Mouse (Mus musculus): ENCODE results near the gene Ptprg. TPM values are rescaled to one million over a fixed set of nuclear protein-coding genes. Genes with fewer than 3 reads are reported as not detected.

Gene Ptprg
- total RNA-seq, 2 experiments from 2014 or later: 123 TPM

DNA sequence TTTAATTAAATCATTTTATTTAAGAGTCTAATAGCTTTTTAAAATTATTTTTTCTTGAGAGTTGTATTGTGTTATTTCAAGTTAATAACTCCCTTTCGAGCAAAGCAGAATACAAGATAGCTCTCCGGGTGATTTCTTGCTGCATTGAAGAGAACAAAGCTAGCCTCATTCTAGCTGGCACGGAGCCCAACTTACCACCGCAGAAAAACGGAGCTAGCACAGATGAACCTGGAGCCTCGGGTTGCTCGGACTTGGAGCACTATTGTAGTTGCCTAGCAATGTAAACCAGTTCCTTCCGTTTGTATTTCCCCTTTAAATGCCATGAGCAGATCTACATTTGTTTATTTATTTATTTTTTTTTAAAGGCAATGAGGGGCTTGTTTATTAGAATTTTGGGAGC lies 156.5 kb downstream of the Ptprg start:
- intact Hi-C loops (cut with DNase I): no loop called here
- DNase-seq (ENCODE audit: low spot score in 2 of 2): peak in 1 of 2 experiments; percentile 52

GRCm38 (mm10) chr14:11710410-11711122 lies 157.2 kb downstream of the Ptprg start:
- intact Hi-C loops (cut with DNase I): no loop called here
- no peak for DNase-seq (ENCODE audit: low spot score in 2 of 2)

DNA sequence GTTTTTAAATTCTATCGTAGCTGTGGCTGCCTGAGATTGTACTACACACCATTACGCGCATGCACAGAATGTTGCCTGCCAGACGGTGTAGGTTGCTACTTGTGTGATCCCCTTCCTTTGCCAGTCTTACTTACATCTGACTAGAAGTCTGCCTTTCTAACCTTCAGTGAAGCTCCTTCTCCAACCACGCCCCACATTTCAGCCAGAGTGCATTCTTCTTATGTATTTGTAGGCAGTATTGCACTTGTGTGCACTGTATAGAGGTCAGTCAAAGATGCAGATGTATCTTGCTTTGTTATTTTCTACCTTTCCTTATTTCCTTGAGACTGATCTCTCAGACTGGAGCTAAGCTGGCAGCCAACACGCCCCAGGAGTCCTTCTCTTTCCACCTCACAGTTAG lies 158.8 kb downstream of the Ptprg start:
- intact Hi-C loops (cut with DNase I): no loop called here
- no peak for DNase-seq (ENCODE audit: low spot score in 2 of 2)

DNA sequence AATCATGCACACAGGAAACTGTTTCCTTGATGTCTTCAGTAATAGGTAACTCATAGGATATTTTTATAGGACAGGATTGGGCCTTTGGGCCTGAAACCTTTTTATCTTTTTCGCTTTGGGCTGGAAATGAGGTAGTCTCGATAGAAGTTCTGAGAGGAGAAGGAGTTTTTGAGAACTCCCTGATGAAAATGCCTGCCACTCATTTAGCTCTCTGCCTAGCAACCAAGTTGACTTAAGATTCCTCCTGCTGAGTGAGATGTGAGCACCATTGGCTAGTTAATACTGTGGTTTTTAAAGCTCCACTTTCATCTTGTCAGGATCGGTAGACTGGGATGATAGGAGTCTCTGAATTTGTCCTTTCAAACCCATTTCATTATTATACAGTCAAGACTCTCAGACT lies 162.9 kb downstream of the Ptprg start:
- intact Hi-C loops (cut with DNase I): no loop called here
- DNase-seq (ENCODE audit: low spot score in 2 of 2): no peak

- intact Hi-C loops (cut with DNase I): no loop called here
- DNase-seq (ENCODE audit: low spot score in 2 of 2): no peak
Measured at GRCm38 (mm10) chr14:11718201-11718600, 164.9 kb downstream of the Ptprg start.

- intact Hi-C loops (cut with DNase I): no loop called here
- no peak for DNase-seq (ENCODE audit: low spot score in 2 of 2)
Measured at GRCm38 (mm10) chr14:11719259-11719658, 165.9 kb downstream of the Ptprg start.

DNA sequence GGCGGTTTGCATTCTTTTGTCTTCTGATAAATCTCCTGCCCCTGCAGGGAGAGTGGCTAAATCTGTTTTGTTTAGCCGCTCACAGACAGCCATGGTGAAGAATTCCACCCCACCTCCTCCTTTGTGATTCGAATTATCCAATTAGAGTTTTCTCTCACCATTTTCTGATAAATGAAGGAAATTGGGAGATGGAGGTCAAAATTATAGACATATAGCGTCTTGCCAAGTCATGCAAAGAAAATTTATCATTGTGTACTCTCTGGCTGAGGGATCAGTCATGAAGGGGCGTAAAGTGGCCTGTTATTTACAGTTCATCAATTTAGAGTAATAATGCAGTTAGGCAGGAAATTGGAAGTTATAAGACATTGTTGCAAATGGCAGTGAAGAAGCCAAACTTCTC lies 168.8 kb downstream of the Ptprg start:
- intact Hi-C loops (cut with DNase I): no loop called here
- no peak for DNase-seq (ENCODE audit: low spot score in 2 of 2)

DNA sequence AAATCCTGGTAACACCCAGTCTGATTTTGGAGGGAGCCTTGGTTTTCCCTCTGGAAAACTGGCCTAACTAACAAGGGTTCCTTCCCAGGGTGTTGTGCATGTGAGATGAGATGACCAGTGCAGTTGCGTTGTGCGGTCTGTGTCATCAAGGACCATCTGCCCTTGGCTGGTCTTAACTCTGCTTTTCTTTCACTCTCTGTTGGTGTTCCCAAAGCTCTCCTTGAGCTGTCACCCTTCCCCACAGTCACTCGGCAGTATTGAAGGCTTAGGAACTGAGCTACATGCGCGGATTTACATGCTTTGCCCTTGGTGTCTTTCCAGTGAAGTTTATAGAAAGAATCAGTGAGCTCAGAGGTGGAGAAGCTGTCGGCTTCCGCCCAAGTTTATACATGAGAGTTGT lies 170.5 kb downstream of the Ptprg start:
- intact Hi-C loops (cut with DNase I): no loop called here
- no peak for DNase-seq (ENCODE audit: low spot score in 2 of 2)

GRCm38 (mm10) chr14:11731223-11731920 lies 178.0 kb downstream of the Ptprg start:
- intact Hi-C loops (cut with DNase I): no loop called here
- DNase-seq (ENCODE audit: low spot score in 2 of 2): no peak

GRCm38 (mm10) chr14:11732376-11732775 lies 179.0 kb downstream of the Ptprg start:
- intact Hi-C loops (cut with DNase I): no loop called here
- no peak for DNase-seq (ENCODE audit: low spot score in 2 of 2)

DNA sequence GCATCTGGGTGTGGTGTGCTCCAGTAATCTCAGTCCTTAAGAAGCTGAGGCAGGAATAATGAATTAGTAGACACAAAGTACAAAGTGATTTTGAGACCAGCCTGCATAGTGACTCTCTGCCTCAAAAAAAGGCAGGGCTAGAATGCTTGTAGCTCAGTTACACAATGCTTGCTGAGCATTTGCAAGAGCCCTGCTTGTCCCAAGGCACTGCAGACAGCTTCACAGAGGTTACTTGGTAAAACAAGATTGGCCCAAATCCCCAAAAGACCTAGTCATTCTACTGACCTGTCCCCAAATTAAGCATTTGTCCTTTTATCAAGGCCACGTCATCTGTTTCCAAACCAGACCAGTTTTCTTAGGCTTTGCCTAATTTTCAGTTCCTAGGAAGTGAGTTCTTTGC lies 190.4 kb downstream of the Ptprg start:
- intact Hi-C loops (cut with DNase I): no loop called here
- DNase-seq (ENCODE audit: low spot score in 2 of 2): no peak

GRCm38 (mm10) chr14:11752678-11753077 lies 199.3 kb downstream of the Ptprg start:
- DNase-seq (ENCODE audit: low spot score in 2 of 2): no peak
- intact Hi-C loops (cut with DNase I): no loop called here

DNA sequence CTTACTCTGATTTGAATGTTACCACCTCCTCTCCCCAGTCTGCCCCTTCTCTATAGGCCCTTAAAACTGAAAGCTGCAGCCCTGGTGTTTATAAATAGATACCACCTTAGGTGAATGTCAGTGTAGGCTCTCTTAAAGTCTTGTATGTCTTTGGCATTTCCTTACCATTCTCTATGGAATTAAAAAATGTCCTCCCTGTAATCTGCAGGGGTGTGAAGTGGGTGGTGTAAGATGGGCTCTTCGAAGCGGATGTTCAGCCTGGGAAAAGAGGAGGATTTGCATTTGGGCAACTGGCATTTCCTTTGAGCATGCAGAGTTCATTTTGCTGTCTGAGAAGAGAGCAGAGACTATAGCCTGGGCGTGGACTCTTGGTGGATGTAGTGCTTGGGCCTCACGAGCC lies 201.3 kb downstream of the Ptprg start:
- peak; percentile 8 to 19 for DNase-seq (ENCODE audit: low spot score in 2 of 2)
- intact Hi-C loops (cut with DNase I): no loop called here

DNA sequence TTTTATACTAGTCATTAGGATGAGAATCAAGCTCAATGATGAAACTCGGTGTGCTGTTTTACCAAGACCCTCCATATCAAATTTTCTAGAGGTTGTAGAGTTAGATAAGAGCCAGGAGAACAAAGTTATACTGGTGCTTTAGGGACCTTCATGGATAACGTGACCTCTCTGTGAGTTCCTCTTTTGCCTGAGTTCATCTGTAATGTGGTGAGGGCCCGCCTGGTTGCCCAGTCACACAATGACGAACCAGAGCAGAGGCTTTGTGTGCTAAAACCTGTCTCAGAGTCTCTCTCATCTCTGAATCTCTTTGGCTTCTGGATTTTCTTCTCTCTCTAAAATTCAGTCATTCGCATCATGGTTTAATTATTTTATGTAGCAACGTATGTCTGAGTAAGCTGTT lies 204.9 kb downstream of the Ptprg start:
- DNase-seq (ENCODE audit: low spot score in 2 of 2): no peak
- intact Hi-C loops (cut with DNase I): no loop called here

DNA sequence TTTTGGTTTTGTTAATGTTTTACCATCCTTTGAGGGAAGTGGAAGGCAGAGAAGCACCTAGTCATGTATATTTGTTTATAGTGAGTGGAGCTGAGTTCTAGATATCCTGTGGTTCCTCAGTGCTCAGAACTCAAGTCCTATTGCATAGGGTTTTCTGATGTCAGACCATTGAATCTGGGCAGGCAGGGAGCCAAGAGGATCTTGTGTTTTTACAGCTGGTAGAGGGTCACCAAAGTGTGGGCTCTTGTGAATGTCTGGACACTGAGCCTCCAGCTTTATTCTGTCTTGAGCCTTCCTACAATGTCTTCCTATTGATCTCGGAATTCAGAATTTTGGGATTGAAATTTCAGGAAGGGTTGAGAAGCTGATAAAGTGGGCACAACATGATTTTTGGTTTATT lies 206.0 kb downstream of the Ptprg start:
- intact Hi-C loops (cut with DNase I): no loop called here
- DNase-seq (ENCODE audit: low spot score in 2 of 2): no peak

GRCm38 (mm10) chr14:11762995-11763394 lies 209.7 kb downstream of the Ptprg start:
- intact Hi-C loops (cut with DNase I): no loop called here
- DNase-seq (ENCODE audit: low spot score in 2 of 2): no peak

DNA sequence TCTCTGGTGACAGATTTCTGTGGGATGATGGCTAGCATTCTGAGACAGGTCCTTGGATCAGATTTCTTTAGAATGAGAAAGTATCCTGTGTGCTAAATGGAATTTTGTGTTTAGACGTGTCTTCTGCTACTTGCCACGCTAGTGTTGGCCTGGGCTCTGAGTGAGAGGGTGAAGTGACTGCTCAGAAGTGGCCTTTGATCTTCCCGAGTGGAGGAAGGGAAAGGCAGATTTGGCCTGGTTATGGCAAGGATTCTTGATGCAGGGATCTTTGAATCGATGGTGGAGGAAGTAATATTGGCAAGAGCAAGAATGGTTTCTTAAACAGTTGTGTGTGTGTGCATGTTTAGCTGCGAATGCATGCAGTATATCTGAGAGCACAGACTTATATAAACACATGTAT lies 219.4 kb downstream of the Ptprg start:
- no peak for DNase-seq (ENCODE audit: low spot score in 2 of 2)
- intact Hi-C loops (cut with DNase I): no loop called here

DNA sequence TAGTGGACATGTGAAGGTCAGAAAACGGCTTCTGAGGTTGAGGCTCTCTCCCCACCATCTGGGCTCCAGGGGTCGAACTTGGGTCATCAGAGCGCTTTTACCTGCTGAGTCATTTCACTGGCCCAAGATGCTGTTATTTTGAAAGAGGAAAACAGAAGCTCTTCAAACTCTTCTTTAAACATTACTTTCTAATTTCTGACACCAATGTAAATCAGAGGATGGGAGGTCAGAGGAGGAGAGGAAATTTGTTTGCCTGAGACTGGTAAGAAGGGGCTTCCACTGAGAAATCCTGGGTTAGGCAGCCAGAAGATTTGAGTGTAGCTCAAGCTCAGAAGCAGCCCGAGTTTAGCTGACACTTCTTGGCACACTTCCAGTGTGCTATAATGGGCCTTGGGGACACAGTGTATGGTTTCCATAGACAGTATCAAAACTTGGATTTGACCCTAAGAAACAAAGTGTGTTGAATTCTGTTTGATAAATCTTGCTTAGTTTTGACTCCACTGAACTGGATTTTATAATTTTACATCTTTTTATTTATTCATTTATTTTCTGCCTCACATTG lies 221.2 kb downstream of the Ptprg start:
- no peak for DNase-seq (ENCODE audit: low spot score in 2 of 2)
- intact Hi-C loops (cut with DNase I): no loop called here

GRCm38 (mm10) chr14:11775204-11775603 lies 221.9 kb downstream of the Ptprg start:
- peak; percentile 16 to 25 for DNase-seq (ENCODE audit: low spot score in 2 of 2)
- intact Hi-C loops (cut with DNase I): no loop called here

DNA sequence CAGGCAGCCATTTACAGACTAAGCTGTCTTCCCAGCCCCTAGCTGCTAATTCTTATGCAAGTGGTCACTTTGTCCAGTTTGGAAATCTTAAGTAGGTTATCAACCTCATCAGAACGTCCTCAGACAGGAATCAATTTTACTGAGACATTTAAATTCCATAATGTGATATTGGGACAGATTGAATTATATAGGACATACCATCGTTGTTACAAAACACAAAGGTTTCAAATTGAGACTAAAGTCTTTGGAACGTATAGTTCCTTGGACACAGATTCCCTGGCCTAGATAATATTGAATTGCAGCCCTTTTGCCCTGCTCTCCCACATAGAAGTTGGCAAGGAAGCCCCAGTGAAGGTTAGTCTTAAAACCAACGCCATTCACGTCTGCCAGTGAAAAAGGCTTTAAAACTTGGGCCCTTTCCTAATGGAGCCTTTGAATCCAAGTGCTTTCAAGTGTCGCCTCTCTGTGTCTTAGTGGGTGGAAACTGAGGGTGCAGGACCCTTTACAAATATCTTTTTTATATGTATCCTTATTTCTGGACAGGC lies 222.7 kb downstream of the Ptprg start:
- intact Hi-C loops (cut with DNase I): no loop called here
- no peak for DNase-seq (ENCODE audit: low spot score in 2 of 2)

DNA sequence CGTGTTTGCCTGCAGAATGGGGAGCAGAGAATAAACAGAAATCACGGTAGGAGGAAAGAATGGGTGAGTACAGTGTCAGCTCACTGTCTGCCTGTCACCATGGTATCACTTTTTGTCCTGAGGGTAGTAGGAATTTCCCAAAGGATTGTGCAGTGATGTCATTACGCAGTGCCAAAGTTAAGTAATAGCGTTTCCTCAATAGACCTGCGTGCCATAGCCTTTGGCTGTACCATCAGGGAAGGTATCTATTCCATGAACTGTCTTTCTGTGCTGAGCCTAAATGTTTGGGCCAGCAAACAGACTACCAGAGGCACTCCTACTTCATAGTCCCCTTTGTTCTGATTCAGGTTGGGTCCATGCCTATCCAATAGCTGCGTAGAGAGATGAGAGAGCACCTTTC lies 223.2 kb downstream of the Ptprg start:
- intact Hi-C loops (cut with DNase I): no loop called here

More for the DNA sequence above, 223.2 kb downstream of the Ptprg start:
- DNase-seq (ENCODE audit: low spot score in 2 of 2): no peak
